Mouse (Mus musculus): ENCODE measurements around the gene Riox1.

DNA sequence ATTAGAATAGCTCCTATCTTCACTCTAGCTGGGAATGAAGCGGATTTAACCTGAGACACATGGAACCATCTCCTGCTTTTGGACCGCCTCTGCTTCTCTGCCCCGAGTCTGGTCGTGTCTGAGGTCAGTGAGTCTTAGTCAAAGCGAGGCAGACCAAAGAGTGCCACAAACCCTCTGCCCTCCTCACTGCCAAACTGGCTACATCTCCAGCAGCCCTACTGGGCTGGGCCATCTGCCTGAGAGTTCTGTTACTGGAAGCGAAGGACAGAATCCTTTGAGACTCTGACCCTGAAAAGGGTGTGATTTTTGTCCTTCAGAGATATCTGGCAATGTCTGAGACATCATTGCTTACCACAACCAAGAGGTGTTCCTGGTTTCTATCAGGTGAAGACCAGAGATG is 28.5 kb downstream of the Riox1 start:
- TF ChIP-seq CTCF (IDR thresholded peaks at IDR 0.05; ENCODE audit: extremely low read depth, insufficient read length, insufficient replicate concordance, low read depth, low read length): no peak
- TF ChIP-seq POLR2A (IDR thresholded peaks at IDR 0.05; ENCODE audit: low read depth, low read length): no peak
